Mouse (Mus musculus): Measurements from ENCODE around the gene Rps6kl1.

Gene Rps6kl1

GRCm38 (mm10) chr12:85151002-85151774, at the start of gene Rps6kl1:
TSS of gene Rps6kl1 (minus strand) at chr12:85151264.
- DNase-seq, result peak; percentile 85

DNA sequence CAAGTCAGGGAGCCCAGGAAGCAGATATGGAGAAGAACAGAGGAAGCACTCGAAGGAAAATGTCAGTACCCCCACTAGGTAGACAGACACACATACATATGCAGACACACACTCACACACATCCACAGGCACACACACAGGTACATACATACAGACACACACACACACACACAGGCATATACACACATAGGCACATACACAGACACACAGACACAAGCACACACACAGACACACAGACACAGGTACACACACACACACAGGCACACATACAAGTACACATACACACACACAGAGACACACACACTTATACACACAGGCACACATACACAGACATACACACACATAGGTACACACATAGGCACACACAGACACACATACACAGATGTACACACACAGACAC, 48.9 kb upstream of the Rps6kl1 start:
- no peak for DNase-seq

DNA sequence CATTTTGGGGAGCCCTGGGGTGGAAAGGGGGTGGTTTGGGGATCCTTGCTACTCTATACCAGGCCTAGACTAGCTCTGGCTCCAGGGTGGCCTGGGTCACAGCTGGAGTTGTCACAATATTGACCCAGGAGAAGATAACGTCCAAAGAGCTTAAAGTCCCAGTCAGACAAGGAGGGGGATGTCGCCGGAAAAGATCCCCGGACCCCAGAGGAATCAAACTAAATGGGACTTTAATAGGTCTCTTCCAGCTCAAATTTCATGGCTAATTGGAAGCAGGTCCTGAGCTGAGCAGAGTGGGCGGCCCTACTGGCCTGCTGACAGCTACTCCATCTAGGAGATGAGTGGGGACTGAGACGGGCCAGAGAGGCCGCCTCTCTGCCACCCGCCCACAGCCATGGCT, 46.9 kb upstream of the Rps6kl1 start:
- DNase-seq, result no peak

DNA sequence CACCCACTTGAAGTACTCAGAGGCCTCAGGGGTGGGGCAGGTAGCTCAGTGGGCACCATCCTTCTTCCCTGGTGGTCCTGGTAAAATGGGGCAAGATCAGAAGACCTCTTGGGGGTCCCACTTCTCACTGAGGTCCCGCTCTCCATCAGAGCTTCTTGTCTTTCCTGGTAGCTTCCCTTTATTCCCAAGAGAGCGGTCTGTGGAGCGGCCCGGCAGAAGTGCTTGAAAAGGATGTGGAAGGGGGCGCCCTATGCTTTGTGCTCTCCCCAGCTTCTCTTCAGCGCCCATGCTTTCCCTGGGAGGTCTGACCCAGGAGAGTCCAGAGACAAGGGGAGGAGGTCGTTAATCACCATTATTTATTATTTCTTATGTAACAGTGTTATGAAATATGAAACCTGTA, 46.3 kb upstream of the Rps6kl1 start:
- no peak for DNase-seq

DNA sequence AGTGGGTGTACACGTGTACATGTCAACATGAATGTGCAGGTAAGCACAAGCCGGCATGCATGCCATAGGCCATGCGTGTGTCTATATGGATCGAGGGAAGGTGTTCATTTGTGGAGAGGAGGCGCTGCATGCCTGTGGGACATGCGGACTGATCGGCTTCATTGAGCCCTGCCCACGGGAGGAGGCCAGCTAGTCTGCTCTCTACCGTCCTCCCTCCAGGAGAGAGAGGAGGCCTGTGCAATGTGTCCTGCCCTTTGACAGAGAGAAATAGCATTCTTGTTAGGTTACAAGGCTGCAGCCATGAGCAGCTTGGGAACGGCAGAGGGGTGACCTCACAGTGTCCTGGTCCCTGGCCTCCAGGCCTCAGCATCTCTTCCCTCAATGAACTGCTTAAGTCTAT, 45.1 kb upstream of the Rps6kl1 start:
- DNase-seq, result no peak

- DNase-seq, result no peak
These were observed 44.0 kb upstream of the Rps6kl1 start for GRCm38 (mm10) chr12:85195086-85195485.

GRCm38 (mm10) chr12:85194623-85195018, 43.6 kb upstream of the Rps6kl1 start:
- no peak for DNase-seq

DNA sequence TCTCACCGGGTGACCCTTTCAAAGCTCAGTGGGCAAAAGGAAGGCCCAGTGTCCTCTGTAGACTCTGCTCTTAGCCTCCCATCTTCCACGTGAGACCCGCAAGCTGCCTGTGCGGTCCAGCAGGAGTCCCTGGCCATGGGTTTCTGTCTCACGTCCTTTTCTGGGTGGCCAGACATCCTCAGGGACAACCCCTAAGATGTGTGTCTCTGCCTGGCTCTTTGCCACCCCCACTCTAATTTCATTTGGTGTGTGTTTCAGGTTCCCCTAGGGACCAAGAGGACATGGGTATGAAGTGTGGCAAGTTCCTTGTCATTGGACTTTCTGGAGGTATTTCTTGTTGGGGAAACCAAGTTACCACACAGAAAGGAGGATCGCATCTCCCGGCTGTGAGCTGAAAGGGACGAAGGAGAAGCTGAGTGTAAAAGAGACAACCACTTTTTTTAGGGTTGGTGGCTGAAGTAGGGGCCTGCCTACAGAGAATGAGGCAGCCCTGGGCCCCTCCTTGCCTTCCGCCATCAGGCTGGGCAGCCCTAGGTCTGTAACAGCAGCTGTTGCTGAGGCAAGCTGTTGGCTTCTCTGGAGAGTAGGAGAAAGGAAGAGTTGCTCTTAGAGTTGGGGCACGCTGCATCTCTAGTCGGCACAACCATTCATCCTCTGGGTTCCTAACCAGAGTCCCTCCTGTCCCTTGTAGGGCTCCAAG, 43.0 kb upstream of the Rps6kl1 start:
- no peak for DNase-seq

GRCm38 (mm10) chr12:85193146-85193545, 42.1 kb upstream of the Rps6kl1 start:
- no peak for DNase-seq

DNA sequence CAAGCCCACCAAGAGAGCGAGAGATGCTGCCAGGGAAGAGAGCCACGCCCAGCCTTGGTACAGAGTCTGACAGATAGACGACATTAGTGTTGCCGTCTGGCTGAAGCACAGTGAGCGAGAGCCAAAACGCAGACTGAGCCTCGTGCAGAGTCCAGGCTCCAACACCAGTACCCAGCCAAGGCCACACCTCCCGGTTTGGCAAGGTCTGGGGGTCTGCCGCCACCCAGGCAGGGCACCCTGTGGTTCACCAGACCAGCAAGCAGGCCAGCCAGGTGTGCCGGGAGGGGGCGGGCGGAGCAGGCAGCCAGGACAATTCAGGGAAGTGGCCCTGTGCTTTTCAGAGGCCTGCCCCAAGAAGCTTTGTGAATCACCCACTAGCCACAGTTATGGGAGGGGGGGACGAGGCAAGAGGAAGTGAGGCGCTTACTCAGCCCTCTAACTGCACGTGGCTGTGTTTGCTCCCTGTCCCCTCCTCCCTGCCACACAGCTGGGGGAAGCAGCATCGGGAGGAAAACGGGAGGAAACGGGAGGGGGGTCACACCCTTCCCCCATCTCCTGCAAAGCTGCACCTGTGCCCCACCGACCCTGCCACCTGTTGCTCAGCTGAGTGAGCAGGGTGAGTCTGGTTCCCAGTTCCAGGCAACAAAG, 41.5 kb upstream of the Rps6kl1 start:
- DNase-seq, result no peak

- no peak for DNase-seq
These were observed 39.2 kb upstream of the Rps6kl1 start for GRCm38 (mm10) chr12:85190290-85190689.

GRCm38 (mm10) chr12:85186361-85186760, 35.3 kb upstream of the Rps6kl1 start:
- DNase-seq, result no peak

- no peak for DNase-seq
These were observed 34.7 kb upstream of the Rps6kl1 start for GRCm38 (mm10) chr12:85185810-85186209.

GRCm38 (mm10) chr12:85184118-85184517, 33.1 kb upstream of the Rps6kl1 start:
- DNase-seq, result no peak

GRCm38 (mm10) chr12:85182898-85183297, 31.8 kb upstream of the Rps6kl1 start:
- no peak for DNase-seq

GRCm38 (mm10) chr12:85182345-85182643, 31.2 kb upstream of the Rps6kl1 start:
- no peak for DNase-seq

- no peak for DNase-seq
These were observed 30.6 kb upstream of the Rps6kl1 start for GRCm38 (mm10) chr12:85181475-85182344.

DNA sequence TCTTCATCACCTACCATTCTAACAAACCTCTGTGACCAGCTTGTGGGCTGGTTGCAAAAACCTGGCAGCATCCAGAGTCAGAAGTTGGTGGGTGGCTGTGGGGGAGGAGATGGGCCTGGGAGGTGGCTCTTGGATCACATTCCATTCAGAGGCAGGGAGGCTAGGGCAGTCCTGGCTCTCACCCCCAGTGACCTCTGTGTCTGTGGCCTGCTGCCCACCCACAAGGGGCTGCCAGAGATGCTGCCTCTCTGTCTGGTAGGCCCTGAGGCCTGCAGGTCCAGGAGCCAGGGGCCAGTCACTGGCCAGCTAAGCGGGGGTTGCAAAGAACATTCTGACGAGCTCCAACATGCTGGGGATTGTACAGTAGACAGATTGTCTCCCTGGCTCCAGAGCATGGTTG, 27.2 kb upstream of the Rps6kl1 start:
- DNase-seq, result no peak

GRCm38 (mm10) chr12:85177740-85178239, 26.7 kb upstream of the Rps6kl1 start, which contains the start of gene Pgf:
TSS of gene Pgf (minus strand) at chr12:85177790.
- DNase-seq, result no peak

DNA sequence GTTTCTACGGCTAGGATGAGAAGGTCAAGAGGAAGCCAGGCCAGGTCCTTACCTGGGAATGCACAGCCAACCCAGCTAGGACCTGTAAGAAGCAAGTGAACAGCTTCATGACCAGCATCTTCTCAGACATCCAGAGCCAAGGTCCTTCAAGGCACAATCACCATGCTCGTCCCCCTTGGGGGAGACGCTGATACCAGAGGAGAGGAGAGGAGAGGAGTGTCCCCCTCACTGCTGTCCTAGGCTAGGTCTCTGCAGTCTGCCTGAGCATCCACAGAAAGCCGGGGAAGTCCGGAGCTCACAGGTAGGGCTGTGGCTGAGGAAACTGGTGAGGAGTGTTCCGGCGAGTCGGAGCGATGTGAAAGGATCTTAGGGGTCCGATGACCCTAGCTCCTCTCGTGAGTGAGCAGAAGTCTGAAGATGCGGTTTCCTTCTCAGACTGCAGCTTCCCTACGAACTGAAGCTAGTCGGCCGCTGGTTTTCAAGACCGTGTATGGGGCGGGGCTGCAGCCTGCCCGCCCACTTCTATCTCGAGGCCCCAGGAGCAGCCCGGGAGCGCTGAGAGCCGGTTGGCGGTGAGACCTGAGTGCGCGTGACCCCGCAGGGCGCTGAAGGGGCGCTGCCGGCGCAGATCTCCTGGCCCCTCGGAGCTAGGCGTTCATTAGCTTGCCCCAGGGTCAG, 25.9 kb upstream of the Rps6kl1 start:
- no peak for DNase-seq

DNA sequence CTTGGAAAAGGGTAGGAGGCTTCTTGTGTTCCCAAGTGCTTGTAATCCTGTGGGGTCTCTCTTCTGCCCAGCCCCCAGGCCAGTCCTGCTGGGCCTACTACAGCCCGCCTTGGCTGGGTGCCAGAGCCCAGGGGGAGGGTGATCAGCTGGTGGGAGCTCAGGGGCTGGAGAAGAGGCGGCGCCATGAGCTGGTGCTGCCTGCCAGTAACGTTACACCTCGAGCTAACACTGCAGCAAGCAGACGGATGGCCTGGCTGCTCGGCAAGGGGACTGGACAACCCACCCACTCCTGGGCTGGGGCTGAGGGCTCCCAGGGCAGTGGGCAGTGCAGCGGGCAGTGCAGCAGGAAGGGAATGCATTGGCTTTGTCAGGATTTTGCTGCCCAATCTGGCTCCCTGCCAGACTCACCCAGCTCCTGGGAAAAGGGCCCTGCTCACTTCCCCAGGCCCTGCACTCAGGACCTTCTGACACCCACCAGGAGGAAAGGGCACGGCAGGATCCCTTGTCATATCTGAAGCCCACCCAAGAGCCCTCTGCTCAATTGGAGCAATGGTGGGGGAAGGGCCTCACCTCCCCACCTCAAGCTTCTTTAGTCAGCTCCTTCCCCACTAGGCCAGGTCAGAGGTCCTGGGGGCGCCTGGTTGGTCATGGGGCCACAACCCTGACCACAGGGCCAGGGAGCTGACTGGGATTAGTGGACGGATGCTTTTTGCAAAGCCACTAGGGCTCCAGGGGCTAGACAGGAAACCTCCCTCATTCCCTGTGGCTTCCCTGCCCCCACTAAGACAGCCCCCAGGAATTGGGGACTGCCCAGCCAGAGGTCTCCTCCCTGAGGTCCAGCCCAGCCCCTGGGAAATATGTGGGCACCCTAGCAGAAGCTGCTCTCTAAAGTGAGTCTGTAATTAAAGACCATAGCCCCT, 25.1 kb upstream of the Rps6kl1 start:
- DNase-seq, result no peak

Data from cerebellum, adult 8-10 months (tissue).